Mouse (Mus musculus) intestine, embryonic 16.5 days (tissue): ENCODE measurements around the gene Scd3. TPM values are rescaled to one million over a fixed set of nuclear protein-coding genes. Genes with fewer than 3 reads are reported as not detected.
"Not testable (repeated sequence)": the region's sequence is repeated elsewhere in the genome, so short reads cannot be mapped to it uniquely, and the experiment has no call there.

ENCODE experiments used
- ATAC-seq: fragments of 200-750 bp; cut with Nextera tagmentation; 2 replicates; pipeline ENCODE4 v1.8.0; 2017; ENCODE audit warnings: moderate TSS enrichment, moderate library complexity
- H3K27ac ChIP-seq: fragments of 300-500 bp; sonication (generic); 2 replicates; pipeline ENCODE4 v1.5.1; 2014; ENCODE audit warnings: mild to moderate bottlenecking, low read length
- H3K27me3 ChIP-seq: fragments of 300-500 bp; sonication (generic); replicated peaks from 2 replicates; pipeline ENCODE4 v1.6.1; 2014; ENCODE audit warnings: low read length, control low read depth, mixed read lengths; ENCODE audit not compliant: control insufficient read depth, insufficient read depth
- H3K36me3 ChIP-seq: fragments of 300-500 bp; sonication (generic); 2 replicates; pipeline ENCODE4 v1.6.1; 2014; ENCODE audit warnings: low read length, control low read depth; ENCODE audit not compliant: control insufficient read depth, insufficient read depth
- H3K4me1 ChIP-seq: fragments of 300-500 bp; sonication (generic); 2 replicates; pipeline ENCODE4 v1.6.1; 2014; ENCODE audit warnings: low read length, control low read depth, mixed read lengths; ENCODE audit not compliant: control insufficient read depth, insufficient read depth
- H3K4me2 ChIP-seq: fragments of 300-500 bp; sonication (generic); 2 replicates; pipeline ENCODE4 v1.6.1; 2014; ENCODE audit warnings: low read depth, low read length, control low read depth
- H3K4me3 ChIP-seq: fragments of 300-500 bp; sonication (generic); 2 replicates; pipeline ENCODE4 v1.5.1; 2014; ENCODE audit warnings: mild to moderate bottlenecking, low read length
- H3K9ac ChIP-seq: fragments of 300-500 bp; sonication (generic); 2 replicates; pipeline ENCODE4 v1.6.1; 2014; ENCODE audit warnings: low read depth, low read length
- H3K9me3 ChIP-seq: fragments of 300-500 bp; sonication (generic); 2 replicates; pipeline ENCODE4 v1.6.1; 2016; ENCODE audit warnings: low read length, control low read depth; ENCODE audit not compliant: control insufficient read depth
- WGBS: fragments of 180-500 bp; shearing (Covaris S2); extraction: QIAGEN DNeasy Blood & Tissue Kit; methylation state at CpG from one replicate; pipeline ENCODE4 v1.1.7; 2014; 5-methylcytosine and 5-hydroxymethylcytosine counted together
- polyA plus RNA-seq: library from polyadenylated mRNA; unstranded; fragments of >200 nt; fragmentation: Nextera tagmentation; extraction: Ambion mirVana; gene quantifications from 2 replicates; pipeline ENCODE4 v1.2.1, GENCODE M21; 2015

The Scd3 gene
- polyA plus RNA-seq, 1 experiment from 2014 or later = 0.12 TPM

GRCm38 (mm10) chr19:44275418-44275817 is 72.3 kb downstream of the Scd3 start:
- H3K4me2 ChIP-seq = no peak overlapping the region
- no peaks in the 10 kb centered on the region for H3K36me3 ChIP-seq
- no peaks in the 10 kb centered on the region for H3K9me3 ChIP-seq
- WGBS = 91% methylated on average over 1 of the region's 1 CpGs
- no peaks in the 10 kb centered on the region for H3K27me3 ChIP-seq
- no peak for ATAC-seq
- no peak overlapping the region for H3K9ac ChIP-seq
- peaks cover 3% of the 10 kb centered on the region for H3K4me1 ChIP-seq
- H3K27ac ChIP-seq = no peak overlapping the region
- H3K4me3 ChIP-seq = no peak overlapping the region

GRCm38 (mm10) chr19:44276861-44277260 is 73.8 kb downstream of the Scd3 start:
- no peak for ATAC-seq
- H3K4me2 ChIP-seq = no peak overlapping the region
- H3K4me3 ChIP-seq = no peak overlapping the region
- H3K27me3 ChIP-seq = no peaks in the 10 kb centered on the region
- peaks cover 13% of the 10 kb centered on the region for H3K4me1 ChIP-seq
- no peaks in the 10 kb centered on the region for H3K36me3 ChIP-seq
- no peak overlapping the region for H3K9ac ChIP-seq
- WGBS = 72% methylated on average over 5 of the region's 5 CpGs
- no peak overlapping the region for H3K27ac ChIP-seq
- H3K9me3 ChIP-seq = no peaks in the 10 kb centered on the region

DNA sequence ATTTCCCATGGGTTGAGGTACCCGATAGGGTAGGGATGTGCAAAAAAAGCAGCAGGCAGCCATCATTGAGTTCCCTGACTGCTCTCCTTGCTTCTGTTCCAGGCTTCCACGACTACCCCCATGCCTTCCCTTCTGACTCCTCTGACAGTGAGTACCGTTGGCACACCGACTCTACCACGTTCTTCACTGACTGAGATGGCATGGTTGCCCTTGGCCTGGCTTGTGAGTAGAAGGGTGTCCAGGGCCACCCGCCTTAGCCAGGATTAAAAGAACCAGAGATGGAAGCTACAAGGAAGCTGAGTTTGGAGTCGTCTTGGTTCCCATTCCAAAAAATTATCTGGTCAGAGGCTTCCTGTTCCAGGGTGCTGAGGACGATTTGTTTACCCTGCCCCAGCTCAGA is 74.9 kb downstream of the Scd3 start:
- Histone ChIP-seq H3K27ac (no peak overlapping the region), H3K9ac (no peak overlapping the region), H3K4me1 (peaks cover 21% of the 10 kb centered on the region), H3K9me3 (no peaks in the 10 kb centered on the region), H3K27me3 (no peaks in the 10 kb centered on the region), H3K36me3 (no peaks in the 10 kb centered on the region), H3K4me3 (no peak overlapping the region), H3K4me2 (no peak overlapping the region)
- no peak for ATAC-seq
- WGBS = 85% methylated on average over 8 of the region's 8 CpGs

GRCm38 (mm10) chr19:44280755-44281154 is 77.7 kb downstream of the Scd3 start:
- H3K27ac ChIP-seq = peak overlapping the region; percentile 89
- peaks cover 38% of the 10 kb centered on the region for H3K4me1 ChIP-seq
- H3K36me3 ChIP-seq = no peaks in the 10 kb centered on the region
- WGBS = 7% methylated on average over 6 of the region's 6 CpGs
- no peak overlapping the region for H3K4me3 ChIP-seq
- H3K9me3 ChIP-seq = no peaks in the 10 kb centered on the region
- 0 out of 2 replicates have a peak overlapping the region, but pooled peaks have one; percentile 14 for H3K9ac ChIP-seq
- H3K4me2 ChIP-seq = no peak overlapping the region
- H3K27me3 ChIP-seq = no peaks in the 10 kb centered on the region
- ATAC-seq = no peak

DNA sequence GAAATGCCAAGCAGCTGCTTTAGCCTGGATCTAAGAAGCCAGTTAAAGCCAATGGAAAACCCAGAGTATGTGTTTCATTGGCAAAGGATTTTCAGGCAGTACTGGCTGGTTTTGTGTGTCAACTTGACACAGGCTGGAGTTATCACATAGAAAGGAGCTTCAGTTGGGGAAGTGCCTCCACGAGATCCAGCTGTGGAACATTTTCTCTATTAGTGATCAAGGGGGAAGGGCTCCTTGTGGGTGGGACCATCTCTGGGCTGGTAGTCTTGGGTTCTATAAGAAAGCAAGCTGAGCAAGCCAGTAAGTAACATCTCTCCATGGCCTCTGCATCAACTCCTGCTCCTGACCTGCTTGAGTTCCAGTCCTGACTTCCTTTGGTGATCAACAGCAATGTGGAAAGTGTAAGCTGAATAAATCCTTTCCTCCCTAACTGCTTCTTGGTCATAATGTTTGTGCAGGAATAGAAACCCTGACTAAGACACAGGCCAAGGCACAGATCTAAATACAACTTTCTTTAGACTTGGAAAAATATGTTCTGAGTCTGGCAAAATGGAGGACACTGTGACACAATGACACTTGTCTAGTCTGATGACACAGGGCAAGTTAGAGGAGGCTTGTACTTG is 78.9 kb downstream of the Scd3 start:
- Histone ChIP-seq H3K4me2 (peak overlapping the region; percentile 32), H3K27ac (peak overlapping the region; percentile 89), H3K4me1 (peaks cover 38% of the 10 kb centered on the region), H3K9ac (peak overlapping the region; percentile 58)
- WGBS = 26% methylated on average over 1 of the region's 1 CpGs
- H3K4me3 ChIP-seq, H3K9me3 ChIP-seq, ATAC-seq, H3K27me3 ChIP-seq, H3K36me3 ChIP-seq: not testable (repeated sequence)

- H3K36me3 ChIP-seq = no peaks in the 10 kb centered on the region
- peaks cover 42% of the 10 kb centered on the region for H3K4me1 ChIP-seq
Observed at GRCm38 (mm10) chr19:44282534-44283156, 79.6 kb downstream of the Scd3 start.

DNA sequence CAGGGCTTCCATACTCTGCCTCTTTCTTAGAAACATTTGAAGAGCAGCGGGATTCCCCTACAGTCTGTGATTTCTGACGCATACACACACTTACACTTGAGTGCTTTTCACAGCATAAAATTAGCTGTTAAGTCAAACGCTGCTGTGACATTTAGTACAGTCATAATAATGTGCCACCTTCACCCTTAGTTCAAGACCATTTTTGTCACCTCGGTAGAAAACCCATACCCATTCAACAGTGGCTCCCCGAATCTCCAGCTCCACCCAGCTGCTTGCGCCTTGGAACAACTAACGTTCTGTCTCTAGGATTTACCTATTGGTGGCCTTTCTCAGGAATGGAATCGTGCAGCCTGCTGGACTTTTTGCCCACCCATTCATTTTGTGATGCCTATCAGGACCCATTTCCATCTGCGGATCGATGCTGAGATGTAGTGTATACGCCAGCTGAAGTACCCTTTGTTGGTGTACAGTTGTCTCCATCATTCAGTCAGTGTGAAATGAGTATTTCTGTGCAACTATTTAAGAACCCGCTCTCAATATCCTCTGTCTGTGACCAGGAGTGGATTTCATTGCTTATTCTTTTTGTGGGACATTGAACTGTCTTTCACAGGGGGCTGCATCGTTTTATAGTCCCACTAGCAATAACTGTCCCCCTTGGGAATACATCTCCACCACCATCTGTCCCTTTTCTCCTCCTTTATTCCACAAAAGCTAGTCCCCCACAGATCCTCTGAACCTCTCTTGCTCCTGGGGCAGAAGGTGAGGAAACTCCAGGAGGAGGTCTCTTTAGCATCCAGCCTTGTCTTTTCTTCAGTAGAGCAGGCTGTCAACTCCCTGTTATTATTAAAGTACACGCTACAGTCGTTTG is 80.3 kb downstream of the Scd3 start:
- H3K4me2 ChIP-seq = peak overlapping the region; percentile 67
- H3K27me3 ChIP-seq = no peaks in the 10 kb centered on the region
- no peaks in the 10 kb centered on the region for H3K36me3 ChIP-seq
- peak overlapping the region; percentile 64 for H3K9ac ChIP-seq
- no peaks in the 10 kb centered on the region for H3K9me3 ChIP-seq
- H3K4me1 ChIP-seq = peaks cover 42% of the 10 kb centered on the region
- ATAC-seq = no peak
- peak overlapping the region; percentile 98 for H3K27ac ChIP-seq
- 26% methylated on average over 15 of the region's 15 CpGs for WGBS
- peak overlapping the region; percentile 41 for H3K4me3 ChIP-seq

More at GRCm38 (mm10) chr19:44282534-44283156, 79.6 kb downstream of the Scd3 start:
- Histone ChIP-seq H3K9me3 (no peaks in the 10 kb centered on the region), H3K9ac (peak overlapping the region; percentile 58), H3K4me2 (peak overlapping the region; percentile 32), H3K27me3 (no peaks in the 10 kb centered on the region), H3K27ac (peak overlapping the region; percentile 98), H3K4me3 (no peak overlapping the region)
- ATAC-seq = no peak
- WGBS = 21% methylated on average over 9 of the region's 9 CpGs

DNA sequence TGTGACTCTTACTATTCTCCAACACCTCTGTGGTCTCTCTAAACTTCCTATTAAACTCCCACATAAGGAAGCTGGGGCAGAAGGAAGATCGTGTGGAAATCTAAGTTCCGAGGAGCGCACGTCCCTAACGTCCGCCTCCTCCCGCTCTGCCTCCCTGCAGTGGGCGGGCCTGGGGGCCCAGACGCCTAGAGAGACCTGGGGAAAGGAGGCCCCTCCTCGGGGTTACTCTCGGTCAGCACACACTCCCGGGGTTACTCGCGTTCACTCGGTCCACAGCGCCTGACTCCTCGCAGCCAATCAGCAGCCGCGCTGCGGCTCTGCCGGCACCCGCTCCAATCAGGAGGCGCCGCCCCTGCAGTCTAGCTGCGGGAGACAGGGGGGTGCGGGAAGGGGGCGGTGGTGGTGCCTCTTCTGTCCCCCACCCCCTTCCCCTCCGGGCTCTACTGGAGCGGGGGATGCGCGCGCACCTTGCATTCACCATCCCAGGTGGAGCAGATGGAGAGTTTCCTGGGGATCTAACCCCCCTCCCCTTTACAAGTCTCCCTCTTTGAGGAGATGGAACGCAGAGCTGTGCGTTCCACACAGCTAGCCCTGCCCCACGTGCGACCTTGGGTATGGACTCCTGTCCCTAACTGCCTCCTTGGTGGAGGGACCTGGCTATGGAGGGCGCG is 81.1 kb downstream of the Scd3 start:
- H3K27ac ChIP-seq = peak overlapping the region; percentile 98
- ATAC-seq = peak; percentile 99
- H3K4me2 ChIP-seq = peak overlapping the region; percentile 67
- peaks cover 42% of the 10 kb centered on the region for H3K4me1 ChIP-seq
- WGBS = 0% methylated on average over 38 of the region's 38 CpGs
- no peaks in the 10 kb centered on the region for H3K36me3 ChIP-seq
- peak overlapping the region; percentile 41 for H3K4me3 ChIP-seq
- H3K27me3 ChIP-seq = no peaks in the 10 kb centered on the region
- H3K9me3 ChIP-seq = no peaks in the 10 kb centered on the region
- peak overlapping the region; percentile 78 for H3K9ac ChIP-seq

- Histone ChIP-seq H3K27ac (peak overlapping the region; percentile 98), H3K4me3 (peak overlapping the region; percentile 41), H3K36me3 (no peaks in the 10 kb centered on the region), H3K4me1 (peaks cover 46% of the 10 kb centered on the region), H3K4me2 (peak overlapping the region; percentile 67), H3K27me3 (no peaks in the 10 kb centered on the region), H3K9me3 (no peaks in the 10 kb centered on the region), H3K9ac (peak overlapping the region; percentile 78)
- WGBS = 3% methylated on average over 11 of the region's 11 CpGs
- peak; percentile 61 for ATAC-seq
Observed at GRCm38 (mm10) chr19:44284723-44285122, 81.7 kb downstream of the Scd3 start.
